Mouse (Mus musculus) thymus, postnatal 36 days (tissue): ENCODE results near the gene Xntrpc.
A peak's percentile ranks its signal among the peaks of the same experiment; 100 is the strongest.

Experiments used
- DNase-seq, 2 experiments: peaks; one replicate each; pipeline ENCODE4 v3.0.0; 2022; ENCODE audit warnings: mixed read lengths in 2 of 2

Gene Xntrpc

DNA sequence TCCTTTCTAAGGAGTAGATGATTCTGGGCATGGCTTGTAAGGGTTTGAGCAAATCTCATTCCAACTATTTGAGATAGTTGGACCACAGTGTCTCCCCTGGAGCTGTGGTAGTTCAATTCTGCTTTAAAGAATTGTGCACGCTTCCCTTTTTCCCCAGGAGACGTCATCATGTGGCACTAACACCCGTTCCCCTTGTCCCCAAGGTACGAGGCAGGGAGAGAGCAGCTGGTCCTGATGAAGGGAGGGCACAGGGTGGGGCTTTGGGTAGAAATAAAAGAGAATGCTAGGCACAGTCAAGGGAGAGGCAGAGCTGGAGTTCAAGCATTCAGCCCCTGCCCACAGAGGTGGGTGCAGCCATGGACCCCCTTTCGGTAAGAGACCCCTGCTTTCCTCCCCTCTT, 17.3 kb downstream of the Xntrpc start, which contains the start of gene Trpc2:
Gene Trpc2, plus strand, starts transcription at position 301 of the 400 bp plus-strand sequence.
- DNase-seq, result no peak

DNA sequence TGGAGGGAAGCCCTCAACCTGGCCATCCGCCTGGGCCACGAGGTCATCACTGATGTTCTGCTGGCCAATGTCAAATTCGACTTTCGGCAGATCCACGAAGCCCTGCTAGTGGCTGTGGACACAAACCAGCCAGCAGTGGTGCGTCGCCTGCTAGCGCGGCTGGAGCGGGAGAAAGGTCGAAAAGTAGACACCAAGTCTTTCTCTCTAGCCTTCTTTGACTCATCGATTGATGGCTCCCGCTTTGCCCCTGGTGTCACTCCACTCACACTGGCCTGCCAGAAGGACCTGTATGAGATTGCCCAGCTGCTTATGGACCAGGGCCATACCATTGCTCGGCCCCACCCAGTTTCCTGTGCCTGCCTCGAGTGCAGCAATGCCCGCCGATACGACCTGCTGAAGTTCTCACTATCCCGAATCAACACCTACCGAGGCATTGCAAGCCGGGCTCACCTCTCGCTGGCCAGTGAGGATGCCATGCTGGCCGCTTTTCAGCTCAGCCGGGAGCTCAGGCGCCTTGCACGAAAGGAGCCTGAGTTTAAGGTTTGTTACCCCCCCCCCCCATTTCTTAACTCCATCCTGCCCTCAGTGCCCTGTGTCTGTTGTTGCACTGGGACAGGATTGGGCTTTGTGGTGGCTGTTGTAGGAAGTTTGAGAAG, 18.7 kb downstream of the Xntrpc start:
- DNase-seq, result no peak

GRCm38 (mm10) chr7:102087336-102087735, 21.8 kb downstream of the Xntrpc start:
- DNase-seq, result no peak

GRCm38 (mm10) chr7:102099760-102100661, 34.5 kb downstream of the Xntrpc start:
- DNase-seq, result peak; percentile 51 to 58

- DNase-seq, result no peak
Measured at GRCm38 (mm10) chr7:102100868-102101267, 35.4 kb downstream of the Xntrpc start.

GRCm38 (mm10) chr7:102101487-102101886, 36.0 kb downstream of the Xntrpc start, which contains the start of gene Art1:
Art1 (plus strand) TSS chr7:102101743.
- no peak for DNase-seq

GRCm38 (mm10) chr7:102102241-102102640, 36.7 kb downstream of the Xntrpc start:
- no peak for DNase-seq

GRCm38 (mm10) chr7:102102696-102103095, 37.2 kb downstream of the Xntrpc start:
- no peak for DNase-seq

- DNase-seq, result no peak
Measured at GRCm38 (mm10) chr7:102103555-102103954, 38.0 kb downstream of the Xntrpc start.

DNA sequence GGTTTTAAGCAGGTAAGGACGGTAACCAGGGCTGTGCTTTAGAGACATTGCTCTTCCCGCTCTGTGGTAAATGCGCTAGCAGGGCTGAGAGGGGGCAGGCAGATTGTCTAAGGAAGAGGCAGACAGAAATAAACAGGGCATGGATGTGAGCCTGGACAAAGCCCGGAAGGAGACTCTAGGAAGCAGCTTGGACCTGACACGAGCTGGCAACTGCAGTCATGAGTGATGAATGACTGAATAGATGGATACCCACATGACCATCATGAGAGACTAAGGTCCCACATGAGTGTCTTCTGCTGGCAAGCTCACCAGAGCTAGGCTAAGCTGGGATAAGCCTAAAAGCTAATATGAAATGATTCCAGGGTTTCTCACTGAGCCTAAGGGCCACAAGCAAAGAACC, 38.6 kb downstream of the Xntrpc start:
- DNase-seq, result no peak

DNA sequence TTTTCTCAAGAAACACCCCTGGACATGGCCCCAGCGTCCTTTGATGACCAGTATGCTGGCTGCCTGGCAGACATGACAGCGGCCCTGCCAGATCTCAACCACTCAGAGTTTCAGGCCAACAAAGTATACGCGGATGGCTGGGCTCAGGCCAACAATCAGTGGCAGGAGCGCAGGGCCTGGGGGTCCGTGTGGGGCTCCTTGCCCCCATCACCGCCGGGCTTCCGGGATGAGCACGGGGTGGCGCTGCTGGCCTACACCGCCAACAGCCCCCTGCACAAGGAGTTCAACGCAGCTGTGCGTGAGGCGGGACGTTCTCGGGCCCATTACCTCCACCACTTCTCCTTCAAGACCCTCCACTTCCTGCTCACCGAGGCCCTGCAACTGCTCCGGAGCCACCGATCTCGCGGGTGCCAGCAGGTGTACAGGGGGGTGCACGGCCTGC, 41.2 kb downstream of the Xntrpc start:
- DNase-seq, result peak; percentile 55 to 75

- no peak for DNase-seq
Measured at GRCm38 (mm10) chr7:102108206-102108605, 42.7 kb downstream of the Xntrpc start.

DNA sequence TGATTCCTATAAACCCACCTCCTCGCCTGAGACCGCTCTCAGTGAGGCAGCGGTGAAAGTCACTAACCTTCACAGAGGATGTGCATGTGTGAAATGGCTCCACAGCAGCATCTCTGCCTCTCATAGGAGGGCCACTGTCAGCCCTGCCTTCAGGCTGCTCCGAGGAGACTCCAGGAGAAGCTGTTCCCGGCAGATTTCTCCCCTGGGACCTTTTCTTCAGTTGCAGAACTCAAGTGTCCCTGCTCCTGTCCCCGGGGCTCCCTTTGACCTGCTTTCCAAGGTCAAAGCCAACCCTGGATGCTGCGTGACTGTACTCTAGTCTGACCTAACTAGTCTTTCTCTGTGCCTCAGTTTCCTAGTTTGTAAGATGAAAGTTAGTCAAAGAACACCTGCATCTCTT, 43.7 kb downstream of the Xntrpc start, which contains the start of gene Art5:
Gene Art5, minus strand, starts transcription at position 319 of the 400 bp plus-strand sequence.
- DNase-seq, result peak in 1 of 2 experiments; percentile 22

DNA sequence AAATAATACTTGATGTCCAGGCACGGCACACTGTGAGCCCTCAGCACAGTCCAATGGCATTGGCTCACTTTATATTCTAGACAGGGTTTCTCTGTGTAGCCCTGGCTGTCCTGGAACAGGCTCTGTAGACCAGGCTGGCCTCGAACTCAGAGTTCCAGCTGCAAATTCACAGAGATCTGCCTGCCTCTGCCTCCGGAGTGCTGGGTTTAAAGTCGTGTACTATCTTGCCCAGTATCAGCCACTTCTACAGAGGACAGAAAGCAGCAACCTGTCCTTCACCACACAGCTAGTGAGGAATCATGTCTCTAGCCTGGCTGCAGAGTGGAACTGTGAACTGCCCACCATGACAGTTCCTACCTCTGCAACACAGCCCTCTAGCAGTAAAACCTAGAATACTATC, 44.2 kb downstream of the Xntrpc start:
- DNase-seq, result no peak

DNA sequence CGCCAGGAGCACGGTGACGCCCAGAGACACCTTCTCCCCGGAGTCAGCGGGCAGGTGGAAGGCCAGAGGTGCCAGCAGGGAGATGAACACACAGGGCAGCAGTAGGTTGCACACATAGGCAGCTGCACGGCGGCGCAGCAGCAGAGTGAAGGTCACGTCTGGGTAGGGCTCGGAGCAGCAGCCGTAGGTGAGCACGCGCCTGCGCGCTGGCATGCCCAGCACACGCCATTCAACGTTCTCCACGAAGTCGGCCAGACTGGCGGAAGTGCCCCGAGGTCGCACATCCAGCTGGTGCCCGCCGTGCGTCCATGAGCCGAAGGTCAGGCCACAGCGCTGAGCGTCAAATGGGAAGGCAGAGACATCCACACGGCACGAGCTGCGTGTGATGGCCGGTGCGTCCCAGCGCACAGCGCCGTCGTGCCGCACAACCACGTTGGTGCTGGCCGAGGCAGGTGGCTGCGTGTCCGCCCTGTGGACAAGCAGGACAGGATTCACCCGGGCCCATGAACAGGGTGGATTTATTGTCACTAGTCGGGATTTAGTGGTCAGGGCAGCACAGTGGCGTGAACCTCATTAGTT, 47.7 kb downstream of the Xntrpc start:
- DNase-seq, result no peak

DNA sequence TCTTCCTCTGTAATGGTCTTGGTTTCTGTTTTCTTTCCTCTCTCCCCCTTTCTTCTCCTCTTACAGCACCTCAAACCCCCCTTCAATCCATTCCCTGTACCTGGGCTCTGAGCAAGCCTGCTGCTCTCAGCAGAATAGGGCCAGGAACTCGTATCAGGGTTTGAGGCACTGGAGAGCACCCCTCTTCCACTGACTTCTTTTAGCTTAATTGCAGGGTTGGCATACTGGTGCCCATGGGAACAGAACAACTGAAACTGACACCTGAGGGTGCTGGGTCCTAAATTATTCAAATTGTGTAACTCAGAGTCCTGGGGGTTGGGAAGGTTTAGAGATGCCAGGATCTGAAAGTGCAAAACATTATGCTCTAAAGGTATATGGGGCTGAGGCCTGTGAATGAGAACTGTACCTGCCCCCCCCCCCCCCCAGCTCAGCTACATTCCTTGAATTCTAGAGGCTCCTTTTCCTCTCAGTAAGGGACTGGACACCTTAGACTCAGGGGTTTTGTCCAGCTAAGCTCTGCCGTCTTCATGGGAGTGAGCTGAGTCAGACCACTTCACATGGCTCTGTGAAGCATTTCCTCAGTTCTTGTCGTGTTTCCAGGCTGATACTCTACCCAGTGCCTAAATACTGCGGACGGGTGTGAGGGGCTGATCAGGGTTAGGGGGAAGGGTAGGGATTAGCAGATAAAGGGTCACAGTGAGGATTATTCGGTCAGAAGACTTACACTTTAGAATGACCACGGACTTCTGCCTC, 51.2 kb downstream of the Xntrpc start, which contains the start of gene Chrna10:
Gene Chrna10, minus strand, starts transcription at position 250 of the 753 bp plus-strand sequence.
- DNase-seq, result no peak

DNA sequence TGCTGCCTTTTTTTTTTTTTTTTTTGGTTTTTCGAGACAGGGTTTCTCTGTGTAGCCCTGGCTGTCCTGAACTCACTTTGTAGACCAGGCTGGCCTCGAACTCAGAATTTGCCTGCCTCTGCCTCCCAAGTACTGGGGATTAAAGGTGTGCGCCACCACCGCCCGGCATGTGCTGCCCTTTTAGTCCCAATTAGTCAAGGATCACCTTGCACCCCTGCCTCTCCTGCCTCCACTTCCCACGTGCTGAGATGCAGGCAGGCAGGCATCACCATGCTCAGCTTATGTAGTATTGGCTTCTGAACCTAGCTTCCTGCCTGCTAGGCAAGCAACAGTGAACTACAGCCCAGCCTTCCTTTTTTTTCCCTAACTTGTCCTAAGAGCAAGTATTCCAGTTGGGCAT, 51.9 kb downstream of the Xntrpc start:
- DNase-seq, result no peak

- DNase-seq, result no peak
Measured at GRCm38 (mm10) chr7:102120326-102120725, 54.8 kb downstream of the Xntrpc start.

DNA sequence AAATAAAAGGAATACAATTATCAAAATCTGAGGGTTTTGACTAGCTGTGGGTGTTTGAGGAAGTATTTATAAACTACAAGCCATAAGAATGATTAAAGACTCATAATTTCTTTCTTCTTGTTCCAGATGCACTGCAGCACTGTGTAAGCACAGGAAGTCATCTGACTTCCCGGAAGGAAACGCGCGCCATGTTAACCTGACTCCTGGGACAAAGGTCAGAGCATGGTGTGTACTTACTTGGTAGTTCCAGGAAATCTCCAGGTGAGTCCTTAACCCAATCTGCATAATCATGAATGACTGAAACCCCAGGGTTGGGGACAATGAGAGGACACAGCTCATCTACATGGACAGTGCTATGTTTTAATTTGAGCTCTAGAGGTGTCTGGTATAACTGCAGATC, 66.9 kb downstream of the Xntrpc start:
- no peak for DNase-seq

GRCm38 (mm10) chr7:102137464-102137863, 72.0 kb downstream of the Xntrpc start:
- peak; percentile 41 to 50 for DNase-seq

DNA sequence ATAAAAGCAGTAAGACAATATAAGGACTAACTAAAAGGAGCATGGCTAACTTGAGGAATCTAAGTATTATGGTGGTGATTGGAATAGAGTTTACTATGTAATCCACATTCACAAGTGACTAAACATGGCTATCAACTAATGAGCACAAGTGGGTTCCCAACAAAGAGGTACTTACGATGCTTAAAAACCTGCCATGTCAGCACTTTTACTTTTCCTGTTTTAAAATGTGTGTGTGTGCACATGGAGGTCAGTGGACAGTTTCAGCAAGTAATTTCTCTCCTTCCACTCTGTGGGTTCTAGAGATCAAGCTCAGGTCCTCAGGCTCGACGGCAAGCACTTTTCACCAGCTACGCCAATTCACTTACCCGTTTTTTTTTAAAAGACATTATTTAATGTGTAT, 72.4 kb downstream of the Xntrpc start:
- DNase-seq, result no peak
